Comparison of ENCODE assay signal across 9 mouse cellular contexts in genomic region chr10:75558515-75558914, GRCm38 (mm10). TPM values are rescaled to one million over a fixed set of nuclear protein-coding genes. Genes with fewer than 3 reads are reported as not detected.
A peak's percentile ranks its signal among the peaks of the same experiment; 100 is the strongest.
DNase-seq lines count a peak whose midpoint lies in the region; ATAC-seq and TF ChIP-seq lines count a peak whose summit lies in the region.
"Had no signal": no experiment of that assay in that cellular context is flagged by ENCODE, and none has a peak within 500 bp of the region (broad histone marks: within the 10 kb centered on the region; RNA-seq: fewer than 3 reads in every experiment).

No protein-coding gene starts in this region.

- peak overlapping the region; percentile 98 for H3K4me2 ChIP-seq in heart, embryonic 12.5 days
- peak overlapping the region; percentile 94 for H3K4me2 ChIP-seq in forebrain, postnatal 0 days (ENCODE audit: low read depth)

- WGBS in heart, embryonic 12.5 days: 26% methylated on average over 3 of the region's 3 CpGs
- 9% methylated on average over 3 of the region's 3 CpGs for WGBS in forebrain, postnatal 0 days
- 76% methylated on average over 3 of the region's 3 CpGs for WGBS in thymus, adult 2 months

- peaks cover 36% of the 10 kb centered on the region for H3K4me1 ChIP-seq in heart, embryonic 12.5 days (replicated peaks)
- 0 out of 2 replicates have a peak, but pooled peaks cover 23% of the 10 kb centered on the region for H3K4me1 ChIP-seq in forebrain, postnatal 0 days (ENCODE audit: insufficient read depth)
- peaks cover 13% of the 10 kb centered on the region for H3K4me1 ChIP-seq in thymus, adult 2 months (replicated peaks; ENCODE audit: control insufficient read depth, insufficient read depth, low read length)

- no peak for DNase-seq in heart, postnatal 10 days
- peak; percentile 45 for DNase-seq in brain, embryonic 18.5 days (ENCODE audit: low read depth, low spot score)
- DNase-seq in forebrain, postnatal 0 days: peak; percentile 79
- DNase-seq in thymus, adult 2 months: no peak
- no peak for DNase-seq in adrenal gland, postnatal 4 days (ENCODE audit: low spot score in 2 of 2)

- no peak for TF ChIP-seq CTCF in forebrain, postnatal 0 days (IDR thresholded peaks at IDR 0.05; ENCODE audit: low read depth)
- TF ChIP-seq CTCF in thymus, adult 2 months (IDR thresholded peaks at IDR 0.05; ENCODE audit: borderline replicate concordance, control insufficient read depth, extremely low read depth, insufficient read depth, low read length, poor library complexity): no peak

- intact Hi-C loops in heart, postnatal 10 days (cut with DNase I): no loop called here

- H3K9ac ChIP-seq in heart, embryonic 12.5 days: no peak overlapping the region; the same call in 1 of the 2 replicates
- peak overlapping the region; percentile 83 for H3K9ac ChIP-seq in forebrain, postnatal 0 days

- H3K27me3 ChIP-seq in heart, embryonic 12.5 days (replicated peaks): peaks cover 60% of the 10 kb centered on the region
- no peaks in the 10 kb centered on the region for H3K27me3 ChIP-seq in forebrain, postnatal 0 days (ENCODE audit: insufficient read depth, low read length)
- peaks cover 17% of the 10 kb centered on the region for H3K27me3 ChIP-seq in thymus, adult 2 months (ENCODE audit: control insufficient read depth, insufficient read depth, low read length)

- ATAC-seq in heart, embryonic 12.5 days (ENCODE audit: insufficient number of reproducible peaks, low FRiP score): no peak
- peak; percentile 47 for ATAC-seq in forebrain, postnatal 0 days
- peak; percentile 67 for ATAC-seq in megakaryocyte-erythroid progenitor cell, adult 5-6 weeks (replicated peaks; ENCODE audit: low FRiP score, low TSS enrichment, poor library complexity, severe bottlenecking)
- ATAC-seq in CD4-positive, CD25-positive, alpha-beta regulatory T cell, adult 4 months: no peak

- H3K27ac ChIP-seq in heart, embryonic 12.5 days (ENCODE audit: poor library complexity, severe bottlenecking): no peak overlapping the region
- peak overlapping the region; percentile 93 for H3K27ac ChIP-seq in forebrain, postnatal 0 days (ENCODE audit: low read depth, low read length)
- H3K27ac ChIP-seq in thymus, adult 2 months (ENCODE audit: control insufficient read depth, insufficient read depth, low read length): no peak overlapping the region

- no peak overlapping the region for H3K4me3 ChIP-seq in heart, embryonic 12.5 days
- peak overlapping the region; percentile 74 for H3K4me3 ChIP-seq in forebrain, postnatal 0 days (ENCODE audit: low read depth, low read length)
- H3K4me3 ChIP-seq in thymus, adult 2 months (ENCODE audit: control insufficient read depth, insufficient read depth, low read length): no peak overlapping the region

- no peaks in the 10 kb centered on the region for H3K9me3 ChIP-seq in heart, embryonic 12.5 days (replicated peaks)
- H3K9me3 ChIP-seq in forebrain, postnatal 0 days (ENCODE audit: low read length): no peaks in the 10 kb centered on the region

- no peaks in the 10 kb centered on the region for H3K36me3 ChIP-seq in heart, embryonic 12.5 days
- peaks cover 22% of the 10 kb centered on the region for H3K36me3 ChIP-seq in forebrain, postnatal 0 days (ENCODE audit: insufficient read depth)
- no peaks in the 10 kb centered on the region for H3K36me3 ChIP-seq in thymus, adult 2 months (ENCODE audit: control insufficient read depth, insufficient read depth, low read length)

- TF ChIP-seq POLR2A in thymus, adult 2 months (IDR thresholded peaks at IDR 0.05; ENCODE audit: control insufficient read depth, extremely low read depth, insufficient read depth, low read length, poor library complexity): no peak

RNA-seq across cellular contexts. Expression of gene Lrrc75b, which starts 1.6 kb away (rescaled TPM):
- polyA plus RNA-seq in heart, embryonic 12.5 days (2016; fragmentation: Nextera tagmentation; extraction: Ambion mirVana): 1.4 and 1.6 TPM in 2 replicates
- total RNA-seq in heart, postnatal 10 days (2021): 1 to 10 TPM; 1.0 to 1.2 TPM
- total RNA-seq in forebrain, postnatal 0 days (2014; rRNA removed): 20.0 and 24.2 TPM in 2 replicates
- 17.9 and 23.2 TPM in 2 replicates for polyA plus RNA-seq in forebrain, postnatal 0 days (2015; fragmentation: Nextera tagmentation; extraction: Ambion mirVana)
- total RNA-seq in megakaryocyte-erythroid progenitor cell, adult 5-6 weeks (2014; fragmentation: Nextera tagmentation): 0.07 TPM in 1 of 2 replicates, not detected in the other
- total RNA-seq in megakaryocyte-erythroid progenitor cell, adult 5-6 weeks (2017): not detected in 2 replicates
- under 1 TPM in 1 of 2 experiments, not detected in 1; 0.40 TPM for polyA plus RNA-seq in CD4-positive, CD25-positive, alpha-beta regulatory T cell, adult 4 months (2017; shearing (Covaris generic))
- 1.8 and 2.2 TPM in 2 replicates for polyA plus RNA-seq in thymus, adult 2 months (2012; rRNA removed)
- total RNA-seq in adrenal gland, postnatal 4 days (2021): 1 to 10 TPM; 1.8 to 4.0 TPM
- polyA plus RNA-seq: liver, adult 2 months had no signal

RNA-seq across cellular contexts. Expression of gene Ggt1, which starts 2.9 kb away (rescaled TPM):
- polyA plus RNA-seq in heart, embryonic 12.5 days (2016; fragmentation: Nextera tagmentation; extraction: Ambion mirVana): 0.34 and 0.49 TPM in 2 replicates
- not detected for total RNA-seq in heart, postnatal 10 days (2021)
- 1.0 and 3.8 TPM in 2 replicates for total RNA-seq in forebrain, postnatal 0 days (2014; rRNA removed)
- 0.86 and 2.3 TPM in 2 replicates for polyA plus RNA-seq in forebrain, postnatal 0 days (2015; fragmentation: Nextera tagmentation; extraction: Ambion mirVana)
- total RNA-seq in megakaryocyte-erythroid progenitor cell, adult 5-6 weeks (2014; fragmentation: Nextera tagmentation): 3.3 TPM in 1 of 2 replicates, not detected in the other
- not detected in 2 replicates for total RNA-seq in megakaryocyte-erythroid progenitor cell, adult 5-6 weeks (2017)
- polyA plus RNA-seq in CD4-positive, CD25-positive, alpha-beta regulatory T cell, adult 4 months (2017; shearing (Covaris generic)): 1 to 10 TPM; 2.8 to 4.0 TPM
- 5.6 and 6.9 TPM in 2 replicates for polyA plus RNA-seq in thymus, adult 2 months (2012; rRNA removed)
- 10 to 100 TPM in 1 of 2 experiments, 1 to 10 TPM in 1; 1.2 to 39.0 TPM for total RNA-seq in adrenal gland, postnatal 4 days (2021)

RNA-seq across cellular contexts. Expression of gene Ggt5, which starts 30.6 kb away (rescaled TPM):
- 6.1 and 7.7 TPM in 2 replicates for polyA plus RNA-seq in heart, embryonic 12.5 days (2016; fragmentation: Nextera tagmentation; extraction: Ambion mirVana)
- 1 to 10 TPM; 6.8 to 8.7 TPM for total RNA-seq in heart, postnatal 10 days (2021)
- total RNA-seq in forebrain, postnatal 0 days (2014; rRNA removed): 3.2 and 4.3 TPM in 2 replicates
- polyA plus RNA-seq in forebrain, postnatal 0 days (2015; fragmentation: Nextera tagmentation; extraction: Ambion mirVana): 1.5 and 2.6 TPM in 2 replicates
- total RNA-seq in megakaryocyte-erythroid progenitor cell, adult 5-6 weeks (2014; fragmentation: Nextera tagmentation): 0.52 and 0.67 TPM in 2 replicates
- total RNA-seq in megakaryocyte-erythroid progenitor cell, adult 5-6 weeks (2017): 0.70 and 2.7 TPM in 2 replicates
- polyA plus RNA-seq in CD4-positive, CD25-positive, alpha-beta regulatory T cell, adult 4 months (2017; shearing (Covaris generic)): under 1 TPM; 0.27 to 0.76 TPM
- polyA plus RNA-seq in thymus, adult 2 months (2012; rRNA removed): 49.5 and 73.6 TPM in 2 replicates
- total RNA-seq in adrenal gland, postnatal 4 days (2021): 10 to 100 TPM; 11.2 to 14.0 TPM

RNA-seq across cellular contexts. Expression of gene Gucd1, which starts 40.7 kb away (rescaled TPM):
- 26.8 and 27.9 TPM in 2 replicates for polyA plus RNA-seq in heart, embryonic 12.5 days (2016; fragmentation: Nextera tagmentation; extraction: Ambion mirVana)
- 10 to 100 TPM; 42.8 to 44.0 TPM for total RNA-seq in heart, postnatal 10 days (2021)
- 36.2 and 44.9 TPM in 2 replicates for total RNA-seq in forebrain, postnatal 0 days (2014; rRNA removed)
- polyA plus RNA-seq in forebrain, postnatal 0 days (2015; fragmentation: Nextera tagmentation; extraction: Ambion mirVana): 12.2 and 16.0 TPM in 2 replicates
- total RNA-seq in megakaryocyte-erythroid progenitor cell, adult 5-6 weeks (2014; fragmentation: Nextera tagmentation): 13.9 and 18.9 TPM in 2 replicates
- 14.8 and 19.3 TPM in 2 replicates for total RNA-seq in megakaryocyte-erythroid progenitor cell, adult 5-6 weeks (2017)
- 10 to 100 TPM; 16.2 to 23.0 TPM for polyA plus RNA-seq in CD4-positive, CD25-positive, alpha-beta regulatory T cell, adult 4 months (2017; shearing (Covaris generic))
- polyA plus RNA-seq in thymus, adult 2 months (2012; rRNA removed): 77.0 and 80.5 TPM in 2 replicates
- total RNA-seq in adrenal gland, postnatal 4 days (2021): 10 to 100 TPM; 42.4 to 44.6 TPM

RNA-seq across cellular contexts. Expression of gene Snrpd3, which starts 41.2 kb away (rescaled TPM):
- 105 and 106 TPM in 2 replicates for polyA plus RNA-seq in heart, embryonic 12.5 days (2016; fragmentation: Nextera tagmentation; extraction: Ambion mirVana)
- total RNA-seq in heart, postnatal 10 days (2021): 10 to 100 TPM; 67.9 to 75.9 TPM
- total RNA-seq in forebrain, postnatal 0 days (2014; rRNA removed): 24.4 and 31.6 TPM in 2 replicates
- polyA plus RNA-seq in forebrain, postnatal 0 days (2015; fragmentation: Nextera tagmentation; extraction: Ambion mirVana): 144 and 167 TPM in 2 replicates
- 113 and 163 TPM in 2 replicates for total RNA-seq in megakaryocyte-erythroid progenitor cell, adult 5-6 weeks (2014; fragmentation: Nextera tagmentation)
- total RNA-seq in megakaryocyte-erythroid progenitor cell, adult 5-6 weeks (2017): 74.2 and 142 TPM in 2 replicates
- 100 to 1,000 TPM; 103 to 218 TPM for polyA plus RNA-seq in CD4-positive, CD25-positive, alpha-beta regulatory T cell, adult 4 months (2017; shearing (Covaris generic))
- 25.1 and 28.3 TPM in 2 replicates for polyA plus RNA-seq in thymus, adult 2 months (2012; rRNA removed)
- 100 to 1,000 TPM; 114 to 124 TPM for total RNA-seq in adrenal gland, postnatal 4 days (2021)

Comparison
In these comparisons a context has a peak if more than half of its experiments do, and no peak if none do; other contexts are left out.
1. ATAC-seq: peak in forebrain, postnatal 0 days (single experiment) and megakaryocyte-erythroid progenitor cell, adult 5-6 weeks (single experiment); none in heart, embryonic 12.5 days (single experiment) and CD4-positive, CD25-positive, alpha-beta regulatory T cell, adult 4 months (single experiment).
2. DNase-seq: peak in brain, embryonic 18.5 days (single experiment) and forebrain, postnatal 0 days (single experiment); none in heart, postnatal 10 days (0 of 2), thymus, adult 2 months (single experiment) and adrenal gland, postnatal 4 days (0 of 2).